In the genomic region with DNA sequence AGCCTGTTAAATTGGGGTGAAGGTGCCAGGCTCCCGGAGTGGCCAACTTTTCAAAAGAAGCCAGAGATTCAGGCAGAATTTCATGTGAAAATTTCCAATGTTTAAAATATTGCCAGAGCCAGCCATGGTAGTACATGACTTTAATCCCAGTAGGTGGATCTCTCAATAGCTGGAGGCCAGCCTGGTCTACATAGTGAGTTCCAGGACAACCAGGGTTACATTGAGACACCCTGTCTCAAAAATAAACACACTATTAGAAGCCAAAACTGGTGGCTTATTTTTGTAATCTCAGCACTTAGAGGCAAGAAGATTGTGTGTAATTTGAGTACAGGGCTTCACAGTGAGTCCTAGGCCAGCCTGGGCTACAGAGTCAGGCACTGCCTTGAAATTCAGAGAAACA, we compare ENCODE assay signal across 11 mouse cellular contexts. TPM values are rescaled to one million over a fixed set of nuclear protein-coding genes. Genes with fewer than 3 reads are reported as not detected.
DNase-seq lines count a peak whose midpoint lies in the region; ATAC-seq and TF ChIP-seq lines count a peak whose summit lies in the region.
"Had no signal": no experiment of that assay in that cellular context is flagged by ENCODE, and none has a peak within 500 bp of the region (broad histone marks: within the 10 kb centered on the region; RNA-seq: fewer than 3 reads in every experiment).

No protein-coding gene starts in this region.

- H3K4me3 ChIP-seq in heart, embryonic 16.5 days (ENCODE audit: low read length), result no peak overlapping the region
- H3K4me3 ChIP-seq in heart, embryonic 11.5 days (ENCODE audit: low read depth, low read length), result no peak overlapping the region
- no peak overlapping the region for H3K4me3 ChIP-seq in neural tube, embryonic 13.5 days
- H3K4me3 ChIP-seq in forebrain, postnatal 0 days (ENCODE audit: low read depth, low read length), result no peak overlapping the region
- no peak overlapping the region for H3K4me3 ChIP-seq in neural tube, embryonic 15.5 days (replicated peaks)
- H3K4me3 ChIP-seq: neural tube, embryonic 12.5 days had no signal

- 0 out of 2 replicates have a peak, but pooled peaks cover 3% of the 10 kb centered on the region for H3K36me3 ChIP-seq in heart, embryonic 16.5 days (ENCODE audit: control insufficient read depth, insufficient read depth)
- H3K36me3 ChIP-seq in heart, embryonic 11.5 days (ENCODE audit: control insufficient read depth, insufficient read depth, low read length), result no peaks in the 10 kb centered on the region
- H3K36me3 ChIP-seq in neural tube, embryonic 13.5 days, result no peaks in the 10 kb centered on the region
- H3K36me3 ChIP-seq in forebrain, postnatal 0 days (ENCODE audit: insufficient read depth), result peaks cover 24% of the 10 kb centered on the region
- no peaks in the 10 kb centered on the region for H3K36me3 ChIP-seq in neural tube, embryonic 15.5 days
- H3K36me3 ChIP-seq: neural tube, embryonic 12.5 days had no signal

- H3K9me3 ChIP-seq in heart, embryonic 16.5 days (replicated peaks; ENCODE audit: control insufficient read depth, low read length), result no peaks in the 10 kb centered on the region
- H3K9me3 ChIP-seq in heart, embryonic 11.5 days (replicated peaks; ENCODE audit: control insufficient read depth, low read length), result no peaks in the 10 kb centered on the region
- no peaks in the 10 kb centered on the region for H3K9me3 ChIP-seq in neural tube, embryonic 13.5 days
- no peaks in the 10 kb centered on the region for H3K9me3 ChIP-seq in forebrain, postnatal 0 days (ENCODE audit: low read length)
- H3K9me3 ChIP-seq in neural tube, embryonic 15.5 days (replicated peaks), result no peaks in the 10 kb centered on the region
- H3K9me3 ChIP-seq: neural tube, embryonic 12.5 days had no signal

- 0 out of 2 replicates have a peak overlapping the region, but pooled peaks have one; percentile 28 for H3K9ac ChIP-seq in heart, embryonic 16.5 days (ENCODE audit: low read length)
- H3K9ac ChIP-seq in heart, embryonic 11.5 days (ENCODE audit: low read depth, low read length), result no peak overlapping the region
- no peak overlapping the region for H3K9ac ChIP-seq in neural tube, embryonic 13.5 days
- H3K9ac ChIP-seq in forebrain, postnatal 0 days, result 0 out of 2 replicates have a peak overlapping the region, but pooled peaks have one; percentile 25
- H3K9ac ChIP-seq in neural tube, embryonic 15.5 days (replicated peaks), result no peak overlapping the region
- H3K9ac ChIP-seq: neural tube, embryonic 12.5 days had no signal

- peaks cover 25% of the 10 kb centered on the region for H3K27me3 ChIP-seq in heart, embryonic 16.5 days (ENCODE audit: control insufficient read depth, insufficient read depth, low read length)
- H3K27me3 ChIP-seq in heart, embryonic 11.5 days (ENCODE audit: control insufficient read depth, insufficient read depth, low read length), result peaks cover 71% of the 10 kb centered on the region
- peaks cover 56% of the 10 kb centered on the region for H3K27me3 ChIP-seq in neural tube, embryonic 13.5 days
- 0 out of 2 replicates have a peak, but pooled peaks cover 8% of the 10 kb centered on the region for H3K27me3 ChIP-seq in forebrain, postnatal 0 days (ENCODE audit: insufficient read depth, low read length)
- peaks cover 20% of the 10 kb centered on the region for H3K27me3 ChIP-seq in neural tube, embryonic 15.5 days (replicated peaks)

- WGBS in heart, embryonic 16.5 days, result 98% methylated on average over 1 of the region's 1 CpGs
- 94% methylated on average over 1 of the region's 1 CpGs for WGBS in heart, embryonic 11.5 days (ENCODE audit: insufficient replicate concordance)
- WGBS in neural tube, embryonic 13.5 days, result 90% methylated on average over 1 of the region's 1 CpGs
- 83% methylated on average over 1 of the region's 1 CpGs for WGBS in forebrain, postnatal 0 days
- 91% methylated on average over 1 of the region's 1 CpGs for WGBS in neural tube, embryonic 15.5 days

- H3K4me2 ChIP-seq in heart, embryonic 16.5 days (ENCODE audit: low read depth, low read length), result no peak overlapping the region
- H3K4me2 ChIP-seq in heart, embryonic 11.5 days, result no peak overlapping the region
- no peak overlapping the region for H3K4me2 ChIP-seq in neural tube, embryonic 13.5 days
- H3K4me2 ChIP-seq in forebrain, postnatal 0 days (ENCODE audit: low read depth), result no peak overlapping the region
- H3K4me2 ChIP-seq in neural tube, embryonic 15.5 days, result no peak overlapping the region

- no peak overlapping the region; the same call in 1 of the 2 replicates for H3K27ac ChIP-seq in heart, embryonic 16.5 days (ENCODE audit: low read length)
- H3K27ac ChIP-seq in heart, embryonic 11.5 days (ENCODE audit: low read depth, low read length), result no peak overlapping the region
- H3K27ac ChIP-seq in neural tube, embryonic 13.5 days (replicated peaks), result peak overlapping the region; percentile 95
- H3K27ac ChIP-seq in forebrain, postnatal 0 days (ENCODE audit: low read depth, low read length), result peak overlapping the region; percentile 90
- H3K27ac ChIP-seq in neural tube, embryonic 15.5 days (replicated peaks), result peak overlapping the region; percentile 67
- H3K27ac ChIP-seq: kidney, postnatal 0 days; neural tube, embryonic 12.5 days had no signal

- ATAC-seq in heart, embryonic 16.5 days (replicated peaks; ENCODE audit: extremely low read depth, insufficient read depth, low FRiP score), result no peak
- ATAC-seq in heart, embryonic 11.5 days (replicated peaks; ENCODE audit: insufficient number of reproducible peaks, low FRiP score, low TSS enrichment), result no peak
- ATAC-seq in neural tube, embryonic 13.5 days (ENCODE audit: low read depth), result no peak
- no peak for ATAC-seq in forebrain, postnatal 0 days
- ATAC-seq in neural tube, embryonic 15.5 days (ENCODE audit: low FRiP score), result no peak

- DNase-seq in neural tube, embryonic 10.5 days (ENCODE audit: extremely low spot score, low spot score), result no peak
- DNase-seq in forebrain, postnatal 0 days, result no peak
- DNase-seq in adrenal gland, postnatal 14 days, result no peak
- no peak for DNase-seq in left cerebral cortex, adult 18-20 months (ENCODE audit: low spot score in 2 of 2)

- H3K4me1 ChIP-seq in heart, embryonic 16.5 days (ENCODE audit: control insufficient read depth, insufficient read depth, low read length), result peaks cover 35% of the 10 kb centered on the region
- H3K4me1 ChIP-seq in heart, embryonic 11.5 days (ENCODE audit: control insufficient read depth, insufficient read depth, low read length), result peaks cover 47% of the 10 kb centered on the region
- H3K4me1 ChIP-seq in neural tube, embryonic 13.5 days (replicated peaks), result peaks cover 92% of the 10 kb centered on the region
- peaks cover 20% of the 10 kb centered on the region for H3K4me1 ChIP-seq in forebrain, postnatal 0 days (ENCODE audit: insufficient read depth)
- H3K4me1 ChIP-seq in neural tube, embryonic 15.5 days, result peaks cover 74% of the 10 kb centered on the region

- no peak for TF ChIP-seq CTCF in forebrain, postnatal 0 days (IDR thresholded peaks at IDR 0.05; ENCODE audit: low read depth)

RNA-seq across cellular contexts. Expression of gene Lyl1, which starts 8.7 kb away (rescaled TPM):
- 10.2 and 12.0 TPM in 2 replicates for polyA plus RNA-seq in heart, embryonic 16.5 days (2015; fragmentation: Nextera tagmentation; extraction: Ambion mirVana)
- 19.5 and 22.9 TPM in 2 replicates for polyA plus RNA-seq in heart, embryonic 11.5 days (2014; fragmentation: Nextera tagmentation; extraction: Ambion mirVana)
- 2.8 and 3.6 TPM in 2 replicates for polyA plus RNA-seq in neural tube, embryonic 13.5 days (2015; fragmentation: Nextera tagmentation; extraction: Ambion mirVana)
- total RNA-seq in forebrain, postnatal 0 days (2014; rRNA removed), result 2.2 and 2.7 TPM in 2 replicates
- 2.4 and 2.5 TPM in 2 replicates for polyA plus RNA-seq in forebrain, postnatal 0 days (2015; fragmentation: Nextera tagmentation; extraction: Ambion mirVana)
- 3.1 and 6.1 TPM in 2 replicates for polyA plus RNA-seq in neural tube, embryonic 15.5 days (2015; fragmentation: Nextera tagmentation; extraction: Ambion mirVana)
- total RNA-seq in adrenal gland, postnatal 14 days (2021), result 4.2 and 9.4 TPM in 2 replicates
- 1 to 10 TPM; 2.6 TPM for total RNA-seq in left cerebral cortex, adult 18-20 months (2021)

RNA-seq across cellular contexts. Expression of gene G430095P16Rik, which starts 12.9 kb away (rescaled TPM):
- polyA plus RNA-seq in heart, embryonic 16.5 days (2015; fragmentation: Nextera tagmentation; extraction: Ambion mirVana), result 3.1 and 4.7 TPM in 2 replicates
- 3.4 and 5.4 TPM in 2 replicates for polyA plus RNA-seq in heart, embryonic 11.5 days (2014; fragmentation: Nextera tagmentation; extraction: Ambion mirVana)
- polyA plus RNA-seq in neural tube, embryonic 13.5 days (2015; fragmentation: Nextera tagmentation; extraction: Ambion mirVana), result 1.4 and 2.2 TPM in 2 replicates
- total RNA-seq in forebrain, postnatal 0 days (2014; rRNA removed), result not detected in 2 replicates
- polyA plus RNA-seq in forebrain, postnatal 0 days (2015; fragmentation: Nextera tagmentation; extraction: Ambion mirVana), result 0.56 and 1.0 TPM in 2 replicates
- 1.4 and 1.8 TPM in 2 replicates for polyA plus RNA-seq in neural tube, embryonic 15.5 days (2015; fragmentation: Nextera tagmentation; extraction: Ambion mirVana)
- total RNA-seq in adrenal gland, postnatal 14 days (2021), result 0.52 and 0.90 TPM in 2 replicates
- total RNA-seq in left cerebral cortex, adult 18-20 months (2021), result not detected
- total RNA-seq: left cerebral cortex, postnatal 36 days had no signal

RNA-seq across cellular contexts. Expression of gene Nacc1, which starts 22.3 kb away (rescaled TPM):
- 11.7 and 14.4 TPM in 2 replicates for polyA plus RNA-seq in heart, embryonic 16.5 days (2015; fragmentation: Nextera tagmentation; extraction: Ambion mirVana)
- 19.1 and 19.6 TPM in 2 replicates for polyA plus RNA-seq in heart, embryonic 11.5 days (2014; fragmentation: Nextera tagmentation; extraction: Ambion mirVana)
- 14.1 and 15.1 TPM in 2 replicates for polyA plus RNA-seq in neural tube, embryonic 13.5 days (2015; fragmentation: Nextera tagmentation; extraction: Ambion mirVana)
- total RNA-seq in forebrain, postnatal 0 days (2014; rRNA removed), result 65.9 and 78.2 TPM in 2 replicates
- polyA plus RNA-seq in forebrain, postnatal 0 days (2015; fragmentation: Nextera tagmentation; extraction: Ambion mirVana), result 14.6 and 14.7 TPM in 2 replicates
- polyA plus RNA-seq in neural tube, embryonic 15.5 days (2015; fragmentation: Nextera tagmentation; extraction: Ambion mirVana), result 12.3 and 14.1 TPM in 2 replicates
- total RNA-seq in adrenal gland, postnatal 14 days (2021), result 68.3 and 68.8 TPM in 2 replicates
- total RNA-seq in left cerebral cortex, adult 18-20 months (2021), result 10 to 100 TPM; 93.7 to 99.0 TPM

RNA-seq across cellular contexts. Expression of gene Trmt1, which starts 23.8 kb away (rescaled TPM):
- polyA plus RNA-seq in heart, embryonic 16.5 days (2015; fragmentation: Nextera tagmentation; extraction: Ambion mirVana), result 43.2 and 46.7 TPM in 2 replicates
- 49.7 and 51.6 TPM in 2 replicates for polyA plus RNA-seq in heart, embryonic 11.5 days (2014; fragmentation: Nextera tagmentation; extraction: Ambion mirVana)
- polyA plus RNA-seq in neural tube, embryonic 13.5 days (2015; fragmentation: Nextera tagmentation; extraction: Ambion mirVana), result 53.6 and 55.5 TPM in 2 replicates
- 89.5 and 94.8 TPM in 2 replicates for total RNA-seq in forebrain, postnatal 0 days (2014; rRNA removed)
- polyA plus RNA-seq in forebrain, postnatal 0 days (2015; fragmentation: Nextera tagmentation; extraction: Ambion mirVana), result 59.8 and 67.5 TPM in 2 replicates
- polyA plus RNA-seq in neural tube, embryonic 15.5 days (2015; fragmentation: Nextera tagmentation; extraction: Ambion mirVana), result 66.7 and 75.1 TPM in 2 replicates
- total RNA-seq in adrenal gland, postnatal 14 days (2021), result 62.2 and 67.9 TPM in 2 replicates
- total RNA-seq in left cerebral cortex, adult 18-20 months (2021), result 100 to 1,000 TPM in 1 of 2 experiments, 10 to 100 TPM in 1; 99.1 to 101 TPM

RNA-seq across cellular contexts. Expression of gene Ier2, which starts 47.3 kb away (rescaled TPM):
- polyA plus RNA-seq in heart, embryonic 16.5 days (2015; fragmentation: Nextera tagmentation; extraction: Ambion mirVana), result 43.0 and 43.3 TPM in 2 replicates
- 52.3 and 55.9 TPM in 2 replicates for polyA plus RNA-seq in heart, embryonic 11.5 days (2014; fragmentation: Nextera tagmentation; extraction: Ambion mirVana)
- polyA plus RNA-seq in neural tube, embryonic 13.5 days (2015; fragmentation: Nextera tagmentation; extraction: Ambion mirVana), result 32.5 and 37.7 TPM in 2 replicates
- total RNA-seq in forebrain, postnatal 0 days (2014; rRNA removed), result 4.8 and 8.5 TPM in 2 replicates
- polyA plus RNA-seq in forebrain, postnatal 0 days (2015; fragmentation: Nextera tagmentation; extraction: Ambion mirVana), result 19.3 and 22.7 TPM in 2 replicates
- polyA plus RNA-seq in neural tube, embryonic 15.5 days (2015; fragmentation: Nextera tagmentation; extraction: Ambion mirVana), result 20.3 and 33.1 TPM in 2 replicates
- 45.5 and 55.7 TPM in 2 replicates for total RNA-seq in adrenal gland, postnatal 14 days (2021)
- total RNA-seq in left cerebral cortex, adult 18-20 months (2021), result 10 to 100 TPM; 15.5 to 19.9 TPM

Comparison
In these comparisons a context has a peak if more than half of its experiments do, and no peak if none do; other contexts are left out.
1. H3K9ac ChIP-seq: peak in heart, embryonic 16.5 days (single experiment) and forebrain, postnatal 0 days (single experiment); none in heart, embryonic 11.5 days (single experiment), neural tube, embryonic 13.5 days (single experiment) and neural tube, embryonic 15.5 days (single experiment).
2. H3K27ac ChIP-seq: peak in neural tube, embryonic 13.5 days (single experiment), forebrain, postnatal 0 days (single experiment) and neural tube, embryonic 15.5 days (single experiment); none in heart, embryonic 16.5 days (single experiment) and heart, embryonic 11.5 days (single experiment).